Mouse (Mus musculus): ENCODE data around the gene Eloa.

- no peak for TF ChIP-seq CTCF (IDR thresholded peaks at IDR 0.05; ENCODE audit: borderline replicate concordance, insufficient read depth, low read length)
- TF ChIP-seq POLR2A (IDR thresholded peaks at IDR 0.05; ENCODE audit: low read depth, low read length), result no peak
Observed at GRCm38 (mm10) chr4:136027416-136028131, 6.0 kb upstream of the Eloa start.
